ENCODE assay signal across 14 mouse cellular contexts in the genomic region with DNA sequence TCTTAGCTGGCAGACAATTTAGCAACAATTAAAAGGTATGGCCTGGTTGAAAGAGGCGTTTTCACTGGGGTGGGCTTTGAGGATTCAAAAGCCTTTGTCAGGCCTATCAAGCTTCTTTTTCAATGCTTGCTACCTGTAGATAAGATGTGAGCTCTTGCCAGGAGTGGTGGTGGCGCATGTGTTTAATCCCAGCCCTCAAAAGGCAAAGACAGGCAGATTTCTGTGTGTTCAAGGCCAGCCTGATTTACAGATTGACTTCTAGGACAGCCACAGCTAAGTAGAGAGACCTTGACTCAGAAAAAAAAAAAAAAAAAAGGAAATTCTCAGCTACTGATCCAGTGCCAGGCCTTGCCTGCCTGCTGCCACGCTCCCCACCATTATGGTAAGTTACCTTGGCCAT.
"Had no signal": no experiment of that assay in that cellular context is flagged by ENCODE, and none has a peak within 500 bp of the region (broad histone marks: within the 10 kb centered on the region; RNA-seq: fewer than 3 reads in every experiment).

No protein-coding gene starts in this region.

- H3K9me3 ChIP-seq: liver, embryonic 15.5 days; midbrain, embryonic 15.5 days; neural tube, embryonic 13.5 days had no signal

- H3K4me1 ChIP-seq: liver, embryonic 15.5 days; midbrain, embryonic 15.5 days; neural tube, embryonic 13.5 days had no signal

- ATAC-seq: lung, postnatal 0 days; midbrain, embryonic 15.5 days had no signal

- DNase-seq: kidney, adult 9 months; kidney, postnatal 14 days; left cerebral cortex, postnatal 4 days; lung, adult 2 months; lung, postnatal 36 days; right cerebral cortex, adult 18-20 months; right cerebral cortex, postnatal 25 days; thymus, postnatal 36 days had no signal

- H3K4me2 ChIP-seq: liver, embryonic 11.5 days; liver, embryonic 15.5 days; midbrain, embryonic 11.5 days; midbrain, embryonic 15.5 days; neural tube, embryonic 13.5 days had no signal

- H3K27me3 ChIP-seq: liver, embryonic 15.5 days; midbrain, embryonic 15.5 days; neural tube, embryonic 13.5 days had no signal

- H3K9ac ChIP-seq: liver, embryonic 15.5 days; midbrain, embryonic 15.5 days; neural tube, embryonic 13.5 days had no signal

- H3K27ac ChIP-seq: liver, embryonic 15.5 days; midbrain, embryonic 15.5 days; neural tube, embryonic 13.5 days had no signal

- H3K4me3 ChIP-seq: liver, embryonic 15.5 days; midbrain, embryonic 15.5 days; neural tube, embryonic 13.5 days had no signal

- H3K36me3 ChIP-seq: liver, embryonic 15.5 days; midbrain, embryonic 15.5 days; neural tube, embryonic 13.5 days had no signal
